Mouse (Mus musculus) lung, postnatal 4 days (tissue): ENCODE measurements around the gene Lbh.

Source experiments
- DNase-seq, 2 experiments: peaks; one replicate each; pipeline ENCODE4 v3.0.0; 2021

Lbh gene

DNA sequence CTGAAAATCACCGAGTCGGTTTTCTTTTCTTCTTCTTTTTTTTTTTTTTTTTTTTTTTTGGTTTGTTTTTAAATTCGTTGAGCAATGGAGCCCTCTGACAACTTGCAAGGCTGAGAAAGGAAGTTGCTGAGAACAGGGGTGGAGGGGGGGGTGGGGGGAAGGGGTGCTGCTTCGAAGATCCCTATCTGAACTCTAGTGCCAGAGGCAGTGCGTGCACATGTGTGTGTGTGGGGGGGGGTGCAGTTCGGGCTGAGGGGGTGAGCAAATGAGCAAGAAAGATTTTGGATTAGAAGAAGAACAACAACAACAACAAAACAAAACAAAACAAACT lies 21.4 kb downstream of the Lbh start:
- no peak for DNase-seq

DNA sequence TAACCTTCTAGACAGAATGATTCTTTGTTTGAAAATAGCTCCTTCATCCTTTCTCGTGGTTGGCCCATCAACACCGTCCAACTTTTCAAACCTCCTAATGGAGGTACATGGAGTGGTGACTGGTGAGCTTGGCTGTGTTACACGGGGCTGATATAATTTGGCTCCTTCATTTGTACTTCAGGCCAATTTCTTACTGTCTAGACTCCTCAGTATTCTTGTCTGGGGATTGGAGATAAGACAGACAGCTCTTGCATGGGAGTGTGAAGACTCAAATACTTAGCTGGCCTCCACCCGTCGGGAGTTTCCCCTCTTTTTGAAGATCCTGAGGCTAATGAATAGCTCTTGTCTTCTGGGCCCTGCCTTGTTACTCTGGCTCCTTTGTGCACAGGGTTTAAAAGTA lies 26.3 kb downstream of the Lbh start:
- no peak for DNase-seq

DNA sequence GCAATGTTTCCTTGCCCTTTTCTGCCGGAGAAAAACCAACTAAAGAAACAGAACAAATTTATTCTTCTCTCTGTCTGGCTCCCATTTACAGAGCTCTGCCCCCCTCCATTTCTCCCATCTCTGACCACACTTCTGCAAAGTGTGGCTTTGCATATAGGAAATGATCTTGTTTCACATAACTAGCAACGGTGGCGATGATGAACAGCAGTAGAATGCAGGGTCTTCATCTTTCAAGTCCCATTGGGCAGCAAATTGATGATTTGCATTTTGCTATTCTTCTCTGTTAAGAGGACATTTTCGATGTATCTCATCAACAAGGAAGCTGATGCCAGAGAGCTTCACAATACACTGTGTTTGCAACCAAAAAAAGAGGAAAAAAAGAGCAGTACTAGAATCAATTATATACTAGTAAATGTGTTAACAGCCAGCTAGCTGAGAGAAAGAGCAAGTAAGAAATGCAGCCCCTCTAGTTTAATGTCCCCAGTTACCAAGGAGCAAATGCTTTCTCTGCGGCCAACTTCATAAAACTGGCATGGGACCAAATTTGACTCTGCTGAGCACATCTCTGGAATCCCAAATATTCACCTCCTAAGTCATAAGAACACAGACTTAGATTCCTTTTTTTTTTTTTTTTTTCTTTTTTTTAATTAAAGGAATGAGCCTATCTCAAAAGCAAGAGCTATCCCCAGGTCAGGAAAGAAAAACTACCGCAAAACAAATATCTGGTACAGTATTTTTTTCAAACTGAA lies 29.2 kb downstream of the Lbh start:
- DNase-seq: no peak

DNA sequence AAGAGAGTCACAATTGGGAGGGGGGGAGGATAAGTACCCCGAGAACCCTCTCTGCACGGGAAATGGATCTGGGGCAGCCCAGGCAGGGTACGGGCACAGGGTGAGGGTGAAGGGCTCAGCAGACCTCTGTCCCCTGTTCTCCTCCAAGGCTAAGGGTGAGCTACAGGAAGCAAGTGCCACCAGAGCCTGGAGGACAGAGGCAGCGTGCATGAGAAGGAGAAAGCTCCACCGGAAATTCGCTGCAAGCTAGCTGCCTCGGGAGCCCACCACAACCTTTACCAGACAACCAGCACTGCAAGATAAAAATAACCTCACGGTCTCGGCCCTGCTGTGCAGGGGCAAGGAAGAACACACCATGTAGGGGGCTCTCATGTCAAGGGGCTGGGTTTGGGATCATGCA lies 30.0 kb downstream of the Lbh start:
- DNase-seq: no peak

DNA sequence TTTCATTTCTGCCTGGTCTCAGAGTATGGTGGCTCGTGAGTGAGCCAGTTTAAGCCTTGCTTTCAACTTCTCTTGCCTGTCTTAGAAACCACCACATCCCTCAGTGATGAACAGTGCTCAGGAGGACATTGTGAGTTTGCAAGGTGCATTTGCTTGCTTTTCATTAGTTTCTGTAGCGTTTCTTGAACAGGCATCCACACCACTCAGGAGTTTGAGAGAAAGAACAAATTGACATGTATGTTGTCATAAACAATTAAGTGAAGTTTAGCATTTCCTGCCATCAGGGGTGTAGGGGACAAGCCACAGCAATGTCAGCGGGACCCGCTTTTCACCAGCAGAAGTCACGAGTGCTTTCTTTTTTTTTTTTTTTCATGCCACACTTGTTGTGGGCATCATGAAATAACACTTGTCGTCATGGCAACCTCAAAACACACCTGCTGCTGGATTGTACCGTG lies 31.2 kb downstream of the Lbh start:
- DNase-seq: no peak

DNA sequence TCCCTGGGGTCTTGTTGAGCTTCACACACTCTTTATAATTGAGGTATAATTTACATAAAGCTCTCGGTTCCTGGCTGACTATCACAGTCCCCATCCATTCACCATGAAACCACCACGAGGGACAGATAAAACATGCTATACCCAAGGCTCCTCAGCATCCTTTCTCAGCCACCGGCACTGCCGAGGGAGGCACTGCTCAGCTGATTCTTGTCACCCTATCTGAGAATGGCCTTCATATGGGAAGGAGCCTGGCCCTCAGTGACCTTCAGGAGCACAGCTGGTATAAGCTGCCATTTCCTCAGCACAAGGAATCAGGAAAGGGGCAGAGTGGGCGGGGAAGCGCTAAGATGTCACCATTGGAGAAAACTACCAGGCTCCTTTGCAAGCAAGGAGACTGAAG lies 33.2 kb downstream of the Lbh start:
- no peak for DNase-seq

DNA sequence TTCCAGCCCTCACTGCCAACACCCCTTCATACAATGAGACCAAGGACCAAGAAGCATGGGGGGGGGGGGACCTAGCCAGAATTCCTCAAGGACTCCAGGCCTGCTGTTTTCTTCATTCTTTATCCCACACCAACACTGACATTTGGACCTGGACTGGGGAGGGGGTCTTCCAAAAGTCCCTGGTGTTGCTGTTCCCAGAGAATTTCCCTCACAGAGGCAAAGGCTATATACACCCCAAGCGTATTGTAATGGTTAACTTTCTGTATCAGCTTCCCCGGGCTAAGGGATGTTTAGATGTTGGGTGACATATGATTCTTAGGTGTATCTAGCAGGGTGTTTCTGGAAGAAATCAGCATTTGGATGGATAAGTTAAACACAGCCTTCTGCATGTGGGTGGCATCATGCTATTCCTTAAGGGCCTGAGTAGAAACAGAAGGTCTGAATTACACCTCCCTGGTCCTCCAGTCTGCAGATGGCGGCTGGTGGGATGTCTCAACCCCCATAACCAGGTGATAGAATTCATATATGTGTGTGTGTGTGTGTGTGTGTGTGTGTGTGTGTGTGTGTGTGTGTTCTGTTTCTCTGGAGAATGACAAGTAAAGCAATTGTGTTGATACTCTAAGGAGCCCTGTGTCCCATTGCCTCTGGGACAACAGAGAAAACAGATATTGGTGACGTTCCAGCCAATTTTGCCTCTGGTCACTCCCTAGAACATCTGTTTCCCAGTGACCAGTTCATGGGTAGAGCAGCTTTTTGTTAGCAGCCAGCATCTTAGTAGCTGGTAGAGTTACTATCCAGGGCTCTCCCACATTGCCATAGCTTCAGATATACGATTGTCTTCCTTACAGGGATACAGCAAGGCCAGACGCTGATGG lies 35.9 kb downstream of the Lbh start:
- DNase-seq: no peak

DNA sequence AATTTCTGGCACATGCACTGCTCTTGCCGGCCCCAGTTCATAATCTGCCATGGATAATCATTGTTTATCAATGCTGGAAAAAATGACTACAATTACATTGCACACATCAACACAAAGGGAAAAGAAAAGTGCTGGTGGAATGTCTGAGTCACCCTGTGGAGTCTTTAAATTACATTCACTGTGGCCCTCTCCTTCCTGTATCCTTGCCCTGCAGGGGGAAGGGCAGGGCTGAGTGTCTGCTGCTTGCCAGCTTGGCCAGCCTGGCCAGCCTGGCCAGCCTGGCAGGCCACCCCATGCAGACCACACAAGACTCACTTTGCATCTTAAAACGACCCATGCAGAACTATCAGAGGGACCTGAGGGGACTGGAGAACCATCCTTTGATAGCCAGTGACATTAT lies 37.4 kb downstream of the Lbh start:
- peak in 1 of 2 experiments; percentile 18 for DNase-seq

DNA sequence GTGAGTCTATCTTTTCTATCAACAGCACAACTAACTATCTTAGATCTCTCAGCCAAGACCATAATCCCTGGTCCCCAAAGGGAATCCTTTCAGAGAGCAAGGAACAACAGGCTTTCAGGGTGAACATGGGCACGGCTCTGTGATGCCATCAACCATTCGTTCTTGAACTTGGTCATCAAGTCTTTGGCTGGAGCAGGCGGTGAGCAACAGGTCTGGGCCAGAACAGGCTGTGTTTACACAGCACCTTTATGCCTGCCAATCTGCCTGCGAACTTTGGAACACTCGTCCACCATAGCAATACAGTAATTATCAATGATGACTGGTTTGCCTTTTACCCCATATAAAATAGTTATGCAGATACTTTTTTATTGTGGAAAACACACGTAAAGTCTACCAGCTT lies 38.9 kb downstream of the Lbh start:
- DNase-seq: peak in 1 of 2 experiments; percentile 15

DNA sequence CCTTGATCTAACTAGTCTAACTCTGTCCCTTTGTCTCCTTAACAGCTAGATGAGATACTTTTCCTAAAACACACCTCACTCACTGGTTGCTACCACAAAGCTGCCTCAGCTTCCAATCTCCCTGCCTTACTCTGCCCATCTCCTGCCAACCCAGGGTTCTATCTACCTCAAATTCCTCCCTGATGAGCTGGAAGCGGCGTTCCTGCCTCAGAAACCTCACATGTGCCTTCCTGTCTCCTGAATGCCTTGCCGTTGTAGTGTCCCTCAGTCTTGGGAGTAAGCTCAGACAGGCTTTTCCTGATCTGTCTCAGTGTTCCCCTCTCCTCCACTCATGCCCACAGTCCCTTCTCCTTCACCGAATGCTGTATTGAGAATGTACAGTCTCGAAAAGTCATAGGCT lies 40.8 kb downstream of the Lbh start:
- peak in 1 of 2 experiments; percentile 6 for DNase-seq

DNA sequence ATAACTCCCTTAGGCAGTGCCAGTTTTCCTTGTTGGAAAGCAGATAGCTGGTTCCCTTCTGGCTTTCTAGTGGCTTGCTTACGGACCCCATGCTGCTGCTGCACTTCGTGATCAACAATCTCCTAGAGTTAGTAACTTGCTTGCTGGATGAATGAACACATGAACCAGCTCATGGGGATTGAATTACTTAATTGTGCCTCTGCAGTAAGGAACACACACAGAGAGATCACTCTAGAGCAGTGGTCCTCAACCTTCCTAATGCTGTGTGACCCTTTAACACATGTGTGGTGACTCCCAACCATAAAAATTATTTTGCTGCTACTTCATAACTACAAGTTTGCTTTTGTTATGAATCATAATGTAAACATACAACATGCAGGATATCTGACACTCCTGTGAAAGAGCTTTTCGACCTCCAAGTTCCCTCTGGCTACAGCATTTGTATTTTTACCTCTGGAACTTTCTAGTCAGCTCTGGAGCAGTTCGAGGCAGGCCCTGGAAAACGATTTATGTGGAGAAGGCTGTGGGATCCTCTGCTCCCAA lies 41.5 kb downstream of the Lbh start:
- peak in 1 of 2 experiments; percentile 1 for DNase-seq

DNA sequence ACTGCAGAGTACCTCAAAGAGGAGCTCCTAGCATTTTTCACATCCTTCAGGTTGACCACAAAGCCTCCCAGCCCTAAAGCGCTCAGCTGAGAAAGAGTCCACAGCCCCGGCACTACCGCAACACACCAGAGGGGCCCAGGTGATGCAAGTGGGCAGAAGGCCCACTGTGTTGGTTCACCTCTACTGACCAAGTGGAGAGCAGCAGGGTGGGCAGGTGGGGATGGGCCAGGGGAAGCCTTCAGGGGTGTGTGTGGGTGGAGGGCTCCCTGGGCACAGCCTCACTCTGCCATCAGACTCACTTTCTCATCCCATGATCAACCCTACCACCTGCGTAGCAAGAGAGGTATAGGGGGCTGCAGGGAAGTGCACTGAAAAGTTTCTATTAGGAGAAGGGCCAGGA lies 42.1 kb downstream of the Lbh start:
- DNase-seq: no peak

DNA sequence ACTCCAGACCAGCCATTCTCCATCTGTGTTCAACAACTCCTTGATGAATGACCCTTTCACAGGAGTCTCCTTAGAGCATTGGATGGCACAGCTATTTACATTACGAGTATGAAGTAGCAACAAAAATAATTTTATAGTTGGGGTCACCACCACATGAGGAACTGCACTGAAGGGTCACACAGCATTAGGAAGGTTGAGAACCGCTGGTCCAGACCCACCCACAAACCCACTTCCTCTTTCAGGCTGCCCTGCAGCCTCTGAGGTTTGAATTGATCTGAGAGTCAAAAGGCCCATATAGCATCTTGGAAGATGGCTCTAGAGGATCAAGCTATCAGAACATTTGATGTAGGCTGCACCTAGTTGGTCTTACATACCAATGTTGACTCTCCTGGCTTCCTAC lies 42.8 kb downstream of the Lbh start:
- no peak for DNase-seq

DNA sequence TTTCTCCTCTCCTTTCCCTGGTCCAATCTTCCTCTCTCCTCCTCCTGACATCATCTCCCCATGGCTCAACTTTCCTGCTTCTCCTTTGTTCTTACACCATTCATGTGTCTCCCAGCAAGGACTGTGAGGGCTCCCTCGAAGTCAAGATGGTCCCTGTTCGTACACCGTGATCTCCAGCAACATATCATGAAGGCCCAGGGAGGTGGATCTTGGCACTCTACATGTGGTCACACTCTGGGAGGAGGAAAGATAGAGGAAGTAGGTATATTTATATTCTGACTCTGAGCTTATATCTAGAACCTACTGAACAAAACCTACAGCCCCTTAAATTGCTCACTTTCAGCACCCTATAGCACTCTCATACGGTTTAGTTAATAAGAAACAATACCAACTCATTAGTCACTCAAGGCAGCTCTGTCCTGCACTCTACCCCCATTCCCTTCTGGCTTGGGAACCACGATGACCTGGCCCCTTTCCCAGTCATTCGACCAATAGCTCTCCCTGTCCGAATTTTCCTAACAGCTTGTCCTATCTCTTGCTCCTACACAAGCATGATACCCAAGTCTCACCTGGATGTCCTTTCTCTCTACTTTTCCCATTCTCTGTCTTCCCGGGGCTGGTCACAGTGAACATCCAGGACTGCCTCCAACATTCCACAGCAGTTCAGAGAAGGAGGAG lies 44.0 kb downstream of the Lbh start:
- peak in 1 of 2 experiments; percentile 16 for DNase-seq

DNA sequence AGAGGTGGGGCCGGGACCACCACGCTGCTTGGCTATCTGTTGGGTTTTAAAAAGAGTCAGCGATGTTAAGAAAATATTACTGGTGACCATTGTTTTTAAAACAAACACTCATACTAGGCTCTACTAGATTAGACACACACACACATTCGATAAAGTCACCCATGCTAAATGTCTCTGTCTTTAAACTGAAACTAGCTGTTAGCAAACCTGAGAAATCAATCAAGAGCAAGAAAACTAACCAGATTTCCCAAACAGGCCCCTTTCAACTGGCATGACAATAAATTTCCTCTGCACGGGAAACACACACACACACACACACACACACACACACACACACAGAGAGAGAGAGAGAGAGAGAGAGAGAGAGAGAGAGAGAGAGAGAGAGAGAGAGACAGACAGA lies 47.6 kb downstream of the Lbh start:
- DNase-seq: no peak

DNA sequence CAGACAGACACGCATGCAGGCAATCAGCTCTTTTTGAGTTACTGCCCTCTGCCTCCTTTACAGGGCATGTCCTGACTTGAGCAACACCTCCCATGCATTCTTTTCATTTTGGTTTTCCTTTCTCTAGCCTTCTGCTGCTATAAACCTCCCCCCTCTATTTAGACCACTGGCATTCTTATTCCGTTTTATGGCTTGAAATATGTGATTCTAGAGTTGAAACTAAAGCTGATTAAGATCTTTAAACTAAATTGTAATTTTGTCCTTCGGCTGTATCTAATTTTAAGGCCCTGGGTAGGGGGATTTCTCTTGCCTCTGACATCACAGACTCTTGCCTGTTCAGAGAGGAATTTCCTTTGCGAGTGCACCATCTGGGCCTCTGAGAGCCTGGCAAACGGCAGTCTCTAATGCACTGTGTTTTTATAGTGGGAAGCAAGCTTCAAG lies 48.0 kb downstream of the Lbh start:
- DNase-seq: no peak

DNA sequence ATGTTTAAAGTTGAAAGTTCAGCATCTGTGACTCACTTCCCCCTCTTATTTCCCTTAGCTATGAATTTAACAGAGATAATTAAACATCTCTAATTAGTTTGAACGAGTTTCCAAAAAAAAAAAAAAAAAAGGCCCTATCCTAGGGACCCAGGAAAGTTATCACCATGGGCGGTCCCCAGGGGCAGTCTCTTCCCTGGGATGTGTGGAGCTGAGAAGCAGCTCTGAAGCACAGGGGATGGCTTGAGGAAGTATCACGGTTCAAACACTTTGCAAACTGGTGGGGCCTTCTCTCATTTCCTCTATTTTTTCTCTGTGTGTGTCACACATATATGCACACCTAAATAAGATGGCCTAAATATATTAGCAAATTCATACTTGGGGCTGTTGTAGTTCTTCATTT lies 48.8 kb downstream of the Lbh start:
- no peak for DNase-seq

DNA sequence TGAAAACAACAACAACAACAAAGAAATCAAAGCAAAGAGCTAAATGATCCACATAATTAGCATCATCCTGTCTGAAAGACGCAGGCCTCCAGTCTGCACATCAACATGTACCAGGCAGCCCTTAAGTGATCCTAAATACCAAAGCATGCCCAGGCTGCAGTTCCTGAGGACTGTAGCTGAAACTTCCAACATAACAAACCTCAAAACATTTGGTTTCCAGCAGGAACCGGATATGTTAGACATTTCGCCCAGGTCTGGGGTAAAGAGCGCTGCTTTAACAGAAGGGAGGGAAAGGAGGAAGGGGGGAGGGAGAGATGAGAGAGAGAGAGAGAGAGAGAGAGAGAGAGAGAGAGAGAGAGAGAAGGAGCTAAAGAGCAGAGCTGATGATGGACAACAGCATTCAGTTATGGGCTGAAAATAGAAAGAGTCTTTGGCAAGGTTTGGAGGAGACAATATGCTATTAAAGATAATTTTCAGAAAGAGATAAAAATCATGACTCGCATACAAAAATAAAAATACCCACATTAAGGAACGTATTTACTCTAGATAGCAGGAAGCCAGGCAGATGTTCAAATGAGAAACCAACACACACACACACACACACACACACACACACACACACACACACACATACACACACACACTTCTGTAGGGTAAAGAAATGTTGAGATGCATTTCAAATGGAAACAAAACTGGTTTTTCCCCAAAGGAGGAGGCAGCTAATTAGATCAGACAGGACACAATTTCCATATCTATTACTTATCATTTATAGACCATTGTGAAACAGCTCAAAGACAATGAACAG lies 49.5 kb downstream of the Lbh start:
- DNase-seq: no peak

DNA sequence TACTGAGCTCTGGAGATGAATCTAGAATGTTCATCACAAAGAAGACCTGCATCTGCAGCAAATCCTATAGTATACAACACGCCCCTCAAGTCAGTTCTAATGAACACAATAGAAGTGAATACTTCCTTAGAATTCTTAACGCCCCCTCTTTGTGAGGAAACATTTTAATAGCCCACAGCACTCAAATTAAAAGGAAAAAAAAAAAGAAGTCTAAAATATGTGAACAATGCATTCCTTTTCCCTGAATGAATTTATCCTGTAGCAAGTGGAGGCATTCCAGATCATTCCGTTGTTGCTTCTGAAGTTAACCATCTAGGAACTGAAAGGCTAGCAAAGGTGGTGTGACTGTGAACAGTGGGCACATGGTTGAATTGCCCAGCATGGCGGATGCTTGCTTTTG lies 50.6 kb downstream of the Lbh start:
- no peak for DNase-seq

DNA sequence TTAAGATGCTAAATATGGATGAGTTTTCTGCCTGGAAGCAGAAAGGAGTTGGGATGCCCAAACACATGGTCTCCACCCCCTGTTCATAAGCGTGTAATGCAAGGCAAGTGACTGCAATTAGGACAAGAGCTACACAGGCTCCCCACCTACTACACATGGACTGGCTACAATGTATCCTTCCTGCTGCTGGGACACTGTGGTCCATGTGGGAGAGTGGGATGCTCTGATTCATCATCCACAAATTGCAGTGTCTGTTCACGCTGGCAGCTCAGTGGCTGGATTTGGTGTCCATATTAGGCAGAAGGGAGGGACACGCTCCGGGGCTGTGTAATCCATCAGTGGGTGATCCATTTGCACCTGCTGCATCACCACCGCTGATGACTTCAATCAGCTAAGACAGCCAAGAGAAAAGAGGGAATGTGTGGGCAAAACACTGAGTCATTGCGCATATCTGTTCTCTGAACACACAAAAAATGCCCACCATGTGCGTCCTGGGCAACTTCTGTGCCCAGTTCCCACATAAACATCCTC lies 52.6 kb downstream of the Lbh start:
- peak in 1 of 2 experiments; percentile 12 for DNase-seq

DNA sequence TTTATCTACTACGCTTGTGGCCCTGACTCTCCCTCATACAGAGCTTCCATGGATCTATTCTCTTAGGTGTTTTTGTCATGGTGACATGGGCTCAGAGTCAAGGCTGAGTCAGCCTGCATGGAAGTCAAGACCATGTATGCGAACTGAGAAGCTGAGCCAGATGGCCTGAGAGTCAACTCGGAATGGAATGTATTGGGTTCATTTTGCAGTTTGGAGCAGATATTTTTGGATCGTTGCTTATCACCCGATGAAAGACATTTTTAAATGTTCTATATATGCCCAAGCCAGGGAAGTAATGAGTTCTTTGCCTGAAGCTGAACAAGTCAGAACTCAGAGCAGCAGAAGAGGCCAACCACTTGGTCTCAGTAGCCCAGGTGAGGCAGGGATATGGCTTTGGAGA lies 54.9 kb downstream of the Lbh start:
- peak in 1 of 2 experiments; percentile 16 for DNase-seq
